Mouse (Mus musculus) kidney, postnatal 0 days (tissue): ENCODE measurements around the gene Ccnd1. TPM values are rescaled to one million over a fixed set of nuclear protein-coding genes. Genes with fewer than 3 reads are reported as not detected.
A peak's percentile ranks its signal among the peaks of the same experiment; 100 is the strongest.

Experiments used
- ATAC-seq: fragments of 200-750 bp; cut with Nextera tagmentation; replicated peaks from 2 replicates; pipeline ENCODE4 v1.8.0; 2017; ENCODE audit warnings: low read depth, moderate number of reproducible peaks, moderate TSS enrichment, moderate library complexity; ENCODE audit not compliant: low FRiP score
- DNase-seq: peaks from one replicate; pipeline ENCODE4 v3.0.0-alpha.2; 2016; ENCODE audit warnings: low spot score
- H3K27ac ChIP-seq: fragments of 300-500 bp; sonication (generic); 2 replicates; pipeline ENCODE4 v1.5.1; 2014; ENCODE audit warnings: mild to moderate bottlenecking
- H3K27me3 ChIP-seq: fragments of 300-500 bp; sonication (generic); 2 replicates; pipeline ENCODE4 v1.6.1; 2014; ENCODE audit warnings: low read length, mixed read lengths; ENCODE audit not compliant: insufficient read depth
- H3K36me3 ChIP-seq: fragments of 300-500 bp; sonication (generic); 2 replicates; pipeline ENCODE4 v1.6.1; 2014; ENCODE audit warnings: low read length, mixed read lengths; ENCODE audit not compliant: insufficient read depth
- H3K4me1 ChIP-seq: fragments of 300-500 bp; sonication (generic); replicated peaks from 2 replicates; pipeline ENCODE4 v1.6.1; 2014; ENCODE audit warnings: antibody characterized with exemption, low read length, mixed read lengths; ENCODE audit not compliant: insufficient read depth
- H3K4me2 ChIP-seq: fragments of 300-500 bp; sonication (generic); 2 replicates; pipeline ENCODE4 v1.6.1; 2014; ENCODE audit warnings: mild to moderate bottlenecking, low read length, moderate library complexity, mixed read lengths
- H3K4me3 ChIP-seq: fragments of 300-500 bp; sonication (generic); replicated peaks from 2 replicates; pipeline ENCODE4 v1.5.1; 2014; ENCODE audit warnings: low read depth, low read length
- H3K9ac ChIP-seq: fragments of 300-500 bp; sonication (generic); 2 replicates; pipeline ENCODE4 v1.6.1; 2014; ENCODE audit warnings: low read depth, low read length
- H3K9me3 ChIP-seq: fragments of 300-500 bp; sonication (generic); replicated peaks from 2 replicates; pipeline ENCODE4 v1.6.1; 2016; ENCODE audit warnings: low read length, inconsistent platforms, mixed read lengths
- CTCF ChIP-seq: IDR thresholded peaks from 2 replicates; pipeline ENCODE4 v1.5.1; 2016; ENCODE audit warnings: antibody characterized with exemption, low read depth, mild to moderate bottlenecking, moderate library complexity
- WGBS: fragments of 180-500 bp; shearing (Covaris S2); extraction: QIAGEN DNeasy Blood & Tissue Kit; methylation state at CpG from one replicate; pipeline ENCODE4 v1.1.7; 2014; 5-methylcytosine and 5-hydroxymethylcytosine counted together
- polyA plus RNA-seq: library from polyadenylated mRNA; unstranded; fragments of >200 nt; fragmentation: Nextera tagmentation; extraction: Ambion mirVana; gene quantifications from 2 replicates; pipeline ENCODE4 v1.2.1, GENCODE M21; 2015

Ccnd1 gene
- polyA plus RNA-seq, 1 experiment from 2014 or later, result 212 TPM

DNA sequence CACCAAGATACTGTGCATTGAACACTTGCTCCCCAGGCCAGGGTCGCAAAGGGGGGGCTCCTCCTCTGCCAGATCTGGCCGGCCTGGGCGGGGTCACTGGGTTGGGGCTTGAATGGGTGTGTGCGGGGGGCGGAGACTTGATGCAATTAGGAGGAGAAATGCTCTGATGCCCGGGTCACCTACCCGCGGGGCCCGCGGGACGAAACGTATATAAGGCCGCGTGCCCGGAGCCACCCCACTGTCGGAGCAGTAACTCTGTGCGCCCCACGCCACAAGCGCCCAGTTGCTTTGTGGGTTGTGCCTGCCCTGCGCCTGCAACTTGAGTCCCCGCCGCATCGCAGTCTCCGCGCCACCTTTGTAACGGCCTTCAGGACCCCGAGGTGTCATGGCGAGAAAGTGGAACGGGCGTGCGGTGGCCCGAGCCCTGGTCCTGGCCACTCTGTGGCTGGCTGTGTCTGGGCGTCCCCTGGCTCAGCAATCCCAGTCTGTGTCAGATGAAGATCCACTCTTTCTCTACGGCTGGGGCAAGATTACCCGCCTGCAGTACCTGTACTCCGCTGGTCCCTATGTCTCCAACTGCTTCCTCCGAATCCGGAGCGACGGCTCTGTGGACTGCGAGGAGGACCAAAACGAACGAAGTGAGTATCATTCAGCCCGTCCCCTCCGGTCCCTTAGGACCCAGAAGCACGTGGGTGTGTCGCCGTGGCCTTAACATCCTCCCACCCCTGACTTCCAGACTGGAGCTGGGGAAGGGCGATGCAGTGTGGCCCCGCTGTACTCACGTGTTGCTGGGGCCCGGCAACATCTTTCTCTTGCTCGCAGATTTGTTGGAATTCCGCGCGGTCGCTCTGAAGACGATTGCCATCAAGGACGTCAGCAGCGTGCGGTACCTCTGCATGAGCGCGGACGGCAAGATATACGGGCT is 43.2 kb downstream of the Ccnd1 start, which contains the start of gene Fgf15:
Gene Fgf15 (plus strand): TSS at position 238 of the 925 bp plus-strand sequence.
- no peak for DNase-seq
- H3K36me3 ChIP-seq, result no peaks in the 10 kb centered on the region
- peak within 1 kb of the TSS; percentile 85 for H3K4me2 ChIP-seq
- peak within 1 kb of the TSS; percentile 36 for H3K4me3 ChIP-seq
- no peaks in the 10 kb centered on the region for H3K9me3 ChIP-seq
- H3K27ac ChIP-seq, result no peak within 1 kb of the TSS
- peaks cover 13% of the 10 kb centered on the region; the same call in 1 of the 2 replicates for H3K4me1 ChIP-seq
- no peak within 1 kb of the TSS for H3K9ac ChIP-seq
- TF ChIP-seq CTCF, result no peak
- peaks cover 40% of the 10 kb centered on the region for H3K27me3 ChIP-seq
- ATAC-seq, result peak; percentile 14; the same call in 1 of the 2 replicates
- under 1% methylated on average over 65 of the region's 65 CpGs for WGBS

DNA sequence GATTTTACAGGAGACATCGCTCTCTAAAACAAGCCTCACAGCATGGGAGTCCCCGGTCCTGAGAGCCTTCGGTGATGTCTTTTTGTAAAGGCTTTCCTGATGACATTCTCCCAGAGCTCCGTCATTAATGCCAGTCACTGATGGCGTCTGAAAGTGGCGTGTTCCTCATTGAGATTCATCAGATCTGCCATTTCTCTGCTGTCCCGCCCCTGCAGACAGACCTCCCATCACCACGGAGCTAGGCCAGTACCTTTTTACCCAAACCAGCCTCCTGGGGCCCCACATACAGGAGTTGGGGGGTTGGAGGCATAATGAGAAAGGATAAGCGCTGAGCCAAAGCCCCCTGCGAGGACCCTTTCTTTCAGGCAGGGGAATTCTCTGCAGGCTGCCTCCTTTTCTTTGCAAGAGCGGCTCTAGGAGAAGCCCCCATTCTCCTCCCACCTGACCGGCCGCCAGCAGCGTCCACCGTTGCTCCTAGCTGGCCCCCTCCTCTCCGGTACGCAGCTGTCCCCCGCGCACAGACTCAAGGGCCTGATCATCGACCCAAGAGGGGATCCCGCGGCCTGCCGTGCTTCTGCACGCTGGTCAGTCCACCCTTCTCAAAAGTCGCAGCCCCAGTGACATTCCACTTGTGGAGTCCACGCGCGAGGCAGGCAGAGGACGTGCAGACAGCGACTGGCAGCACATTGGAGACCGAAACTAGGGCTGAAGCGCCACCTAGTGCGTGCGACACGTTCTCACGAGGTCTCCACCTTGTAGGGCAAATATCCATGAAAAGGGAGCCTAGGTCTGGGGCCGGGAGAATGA is 44.2 kb downstream of the Ccnd1 start:
- Histone ChIP-seq H3K4me3 (peak overlapping the region; percentile 36), H3K27ac (no peak overlapping the region), H3K4me2 (peak overlapping the region; percentile 85), H3K36me3 (no peaks in the 10 kb centered on the region), H3K4me1 (peaks cover 13% of the 10 kb centered on the region; the same call in 1 of the 2 replicates), H3K9ac (no peak overlapping the region), H3K27me3 (peaks cover 40% of the 10 kb centered on the region), H3K9me3 (no peaks in the 10 kb centered on the region)
- ATAC-seq (peak; percentile 62; the same call in 1 of the 2 replicates), DNase-seq (peak; percentile 85)
- WGBS, result 1% methylated on average over 37 of the region's 37 CpGs
- peak; percentile 84 for TF ChIP-seq CTCF

DNA sequence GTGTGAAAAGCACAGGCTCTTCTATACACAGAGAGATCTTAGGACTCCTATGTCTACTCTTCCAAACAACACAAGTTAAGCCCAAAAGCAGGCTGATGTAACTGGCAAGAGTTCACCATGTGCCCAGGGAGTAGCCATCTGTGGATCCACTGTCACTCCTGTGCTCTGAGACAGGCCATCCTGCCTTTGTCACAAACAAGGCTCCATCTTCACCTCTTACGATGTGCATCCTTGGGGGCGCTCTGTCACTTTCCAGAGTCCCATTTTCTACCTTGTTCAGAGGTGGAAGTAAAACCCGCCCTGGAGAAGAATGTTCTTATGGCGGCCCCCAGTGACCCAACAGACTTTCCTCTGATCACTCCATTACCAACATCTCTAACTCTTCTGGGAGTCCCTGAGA is 45.0 kb downstream of the Ccnd1 start:
- no peak overlapping the region for H3K27ac ChIP-seq
- H3K9ac ChIP-seq, result no peak overlapping the region
- H3K4me2 ChIP-seq, result peak overlapping the region; percentile 85
- H3K4me3 ChIP-seq, result peak overlapping the region; percentile 36
- no peaks in the 10 kb centered on the region for H3K9me3 ChIP-seq
- ATAC-seq (no peak), DNase-seq (no peak)
- peaks cover 13% of the 10 kb centered on the region; the same call in 1 of the 2 replicates for H3K4me1 ChIP-seq
- no peak for TF ChIP-seq CTCF
- WGBS, result 5% methylated on average over 4 of the region's 4 CpGs
- no peaks in the 10 kb centered on the region for H3K36me3 ChIP-seq
- H3K27me3 ChIP-seq, result peaks cover 40% of the 10 kb centered on the region

DNA sequence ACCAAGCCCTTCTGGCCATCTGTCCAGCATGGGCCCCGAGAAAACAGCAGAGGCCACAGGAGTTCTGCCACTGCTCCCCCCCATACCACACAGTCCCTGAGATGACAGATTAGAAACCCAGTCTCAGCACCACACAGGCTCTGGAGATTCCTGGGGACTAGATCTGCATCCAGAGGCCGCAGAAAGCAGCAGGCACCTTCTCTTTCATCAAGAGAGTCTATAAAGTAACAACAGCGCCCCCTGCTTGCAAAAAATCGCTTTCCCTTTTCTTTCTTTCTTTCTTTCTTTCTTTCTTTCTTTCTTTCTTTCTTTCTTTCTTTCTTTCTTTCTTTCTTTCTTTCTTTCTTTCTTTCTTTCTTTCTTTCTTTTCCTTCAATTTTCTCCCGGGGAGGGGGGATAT is 45.5 kb downstream of the Ccnd1 start:
- no peak for ATAC-seq
- WGBS, result 5% methylated on average over 5 of the region's 5 CpGs
- H3K4me2 ChIP-seq, result no peak overlapping the region
- no peak overlapping the region for H3K9ac ChIP-seq
- DNase-seq, result peak; percentile 70
- peaks cover 40% of the 10 kb centered on the region for H3K27me3 ChIP-seq
- H3K4me1 ChIP-seq, result peaks cover 13% of the 10 kb centered on the region; the same call in 1 of the 2 replicates
- no peak overlapping the region for H3K4me3 ChIP-seq
- no peaks in the 10 kb centered on the region for H3K36me3 ChIP-seq
- no peaks in the 10 kb centered on the region for H3K9me3 ChIP-seq
- H3K27ac ChIP-seq, result no peak overlapping the region
- TF ChIP-seq CTCF, result peak; percentile 60; the same call in 1 of the 2 replicates

DNA sequence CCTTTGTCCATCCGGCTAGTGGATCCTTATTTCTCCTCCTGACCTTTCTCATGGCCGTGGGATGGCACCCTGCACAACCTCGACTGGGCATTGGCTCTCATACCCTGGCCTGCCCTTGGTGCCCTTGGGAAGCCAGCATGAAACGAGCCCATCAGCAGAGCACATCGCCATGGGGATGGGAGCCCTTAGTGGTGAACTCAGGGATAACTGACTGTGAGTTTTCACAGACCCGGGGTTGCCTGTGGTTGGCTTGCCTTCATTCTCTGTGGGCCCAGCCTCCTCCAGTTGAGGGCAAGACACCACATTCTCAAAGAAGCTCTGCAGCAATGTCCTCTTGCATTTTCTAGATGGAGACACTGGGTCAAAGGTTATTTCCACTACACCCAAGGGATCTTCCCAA is 47.4 kb downstream of the Ccnd1 start:
- Histone ChIP-seq H3K4me3 (no peak overlapping the region), H3K27me3 (peaks cover 28% of the 10 kb centered on the region), H3K4me1 (peaks cover 13% of the 10 kb centered on the region; the same call in 1 of the 2 replicates), H3K9me3 (no peaks in the 10 kb centered on the region), H3K27ac (no peak overlapping the region), H3K9ac (no peak overlapping the region), H3K36me3 (no peaks in the 10 kb centered on the region), H3K4me2 (no peak overlapping the region)
- 40% methylated on average over 6 of the region's 6 CpGs for WGBS
- no peak for TF ChIP-seq CTCF
- DNase-seq, result no peak
- ATAC-seq, result no peak

DNA sequence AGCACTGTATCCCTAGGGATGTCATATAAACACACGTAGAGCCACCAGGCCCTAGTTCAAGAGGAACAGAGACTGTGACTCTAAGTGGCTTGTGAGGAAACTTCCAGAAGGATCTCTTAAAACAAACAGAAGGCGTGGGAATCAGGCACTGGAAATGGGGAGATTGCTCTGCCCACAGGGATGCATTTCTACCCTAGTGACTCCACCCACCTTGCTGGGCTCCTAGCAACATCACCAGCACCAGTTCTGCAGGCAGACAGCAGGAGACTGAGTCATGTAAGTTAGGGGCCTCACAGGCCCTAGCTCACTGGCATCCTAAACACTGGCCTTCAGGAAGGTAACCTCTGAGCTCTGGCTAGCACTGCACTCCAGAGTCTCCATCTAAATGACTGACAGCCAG is 47.9 kb downstream of the Ccnd1 start:
- H3K36me3 ChIP-seq, result no peaks in the 10 kb centered on the region
- no peak for DNase-seq
- no peak overlapping the region for H3K27ac ChIP-seq
- H3K27me3 ChIP-seq, result peaks cover 23% of the 10 kb centered on the region
- no peak overlapping the region for H3K9ac ChIP-seq
- H3K4me1 ChIP-seq, result peaks cover 11% of the 10 kb centered on the region; the same call in 1 of the 2 replicates
- no peak overlapping the region for H3K4me3 ChIP-seq
- no peak for TF ChIP-seq CTCF
- H3K9me3 ChIP-seq, result no peaks in the 10 kb centered on the region
- WGBS, result 69% methylated on average over 2 of the region's 2 CpGs
- H3K4me2 ChIP-seq, result no peak overlapping the region
- no peak for ATAC-seq
